Mouse (Mus musculus): ENCODE measurements around the gene Zfhx2.

GRCm38 (mm10) chr14:55089199-55089947 is 2.8 kb downstream of the Zfhx2 start:
- TF ChIP-seq ZNF384 (IDR thresholded peaks at IDR 0.05; ENCODE audit: low read depth, low read length) (no peak), CHD2 (IDR thresholded peaks at IDR 0.05; ENCODE audit: low read depth, low read length) (no peak)

Measured in ES-E14 (cell line).